Mouse (Mus musculus) testis, adult 2 months (tissue): ENCODE data around the gene Mrps11.

Experiments
- CTCF ChIP-seq: fragments of 200-500 bp; IDR thresholded peaks from 2 replicates; pipeline ENCODE4 v1.5.1; 2012; ENCODE audit warnings: low read depth, mild to moderate bottlenecking, inconsistent platforms, low read length, moderate library complexity; ENCODE audit not compliant: control insufficient read depth, insufficient read depth, insufficient replicate concordance
- POLR2A ChIP-seq: fragments of 200-500 bp; IDR thresholded peaks from 2 replicates; pipeline ENCODE4 v1.6.1; 2012; ENCODE audit warnings: low read depth, mild to moderate bottlenecking, inconsistent platforms, low read length, moderate library complexity; ENCODE audit not compliant: control insufficient read depth

GRCm38 (mm10) chr7:78835656-78836055, 52.7 kb downstream of the Mrps11 start:
- TF ChIP-seq POLR2A (no peak), CTCF (no peak)
